In genomic region chr1:177046963-177047362, GRCm38 (mm10) we compare ENCODE assay signal across 27 mouse cellular contexts.
DNase-seq lines count a peak whose midpoint lies in the region; ATAC-seq and TF ChIP-seq lines count a peak whose summit lies in the region.
"Had no signal": no experiment of that assay in that cellular context is flagged by ENCODE, and none has a peak within 500 bp of the region (broad histone marks: within the 10 kb centered on the region; RNA-seq: fewer than 3 reads in every experiment).

No protein-coding gene starts in this region.

- DNase-seq in forebrain, embryonic 11.5 days (ENCODE audit: low spot score), result no peak
- no peak for DNase-seq in layer of hippocampus, adult 2 months (ENCODE audit: low spot score in 2 of 2)
- DNase-seq in layer of hippocampus, postnatal 36 days, result no peak
- DNase-seq: adrenal gland, postnatal 10 days; adrenal gland, postnatal 36 days; B cell, adult 2 months; cerebellum, adult 18-20 months; cerebellum, adult 9-10 months; cerebellum, postnatal 14 days; gastrocnemius, postnatal 10 days; gastrocnemius, postnatal 36 days; heart, adult 18-20 months; heart, postnatal 10 days; heart, postnatal 36 days had no signal

- WGBS in forebrain, embryonic 15.5 days, result 88% methylated on average over 2 of the region's 2 CpGs
- WGBS in forebrain, embryonic 11.5 days, result 83% methylated on average over 2 of the region's 2 CpGs
- WGBS in kidney, embryonic 15.5 days, result 83% methylated on average over 2 of the region's 2 CpGs

- ATAC-seq in forebrain, embryonic 15.5 days (replicated peaks), result no peak
- no peak for ATAC-seq in forebrain, embryonic 11.5 days (replicated peaks; ENCODE audit: low FRiP score)
- peak; percentile 85 for ATAC-seq in megakaryocyte, adult 5-6 weeks (ENCODE audit: poor library complexity, severe bottlenecking)
- ATAC-seq in kidney, embryonic 15.5 days (replicated peaks; ENCODE audit: low FRiP score), result no peak
- ATAC-seq: hindbrain, postnatal 0 days; inflammation-experienced regulatory T-cells, adult 6 months; intestine, embryonic 16.5 days; Patski had no signal

- no peak overlapping the region for H3K4me3 ChIP-seq in forebrain, embryonic 15.5 days
- no peak overlapping the region for H3K4me3 ChIP-seq in forebrain, embryonic 11.5 days (ENCODE audit: low read depth, low read length)
- no peak overlapping the region for H3K4me3 ChIP-seq in layer of hippocampus, adult 2 months
- H3K4me3 ChIP-seq in kidney, embryonic 15.5 days (replicated peaks), result no peak overlapping the region
- H3K4me3 ChIP-seq: forebrain, embryonic 12.5 days; heart, embryonic 12.5 days; heart, embryonic 15.5 days had no signal

- H3K9me3 ChIP-seq in forebrain, embryonic 15.5 days, result no peaks in the 10 kb centered on the region
- H3K9me3 ChIP-seq in forebrain, embryonic 11.5 days (ENCODE audit: control insufficient read depth, low read length), result no peaks in the 10 kb centered on the region
- H3K9me3 ChIP-seq in kidney, embryonic 15.5 days (replicated peaks), result no peaks in the 10 kb centered on the region
- H3K9me3 ChIP-seq: forebrain, embryonic 12.5 days; G1E; heart, embryonic 12.5 days; heart, embryonic 15.5 days had no signal

- peaks cover 3% of the 10 kb centered on the region; the same call in 1 of the 2 replicates for H3K36me3 ChIP-seq in forebrain, embryonic 15.5 days
- H3K36me3 ChIP-seq in forebrain, embryonic 11.5 days (ENCODE audit: control insufficient read depth, insufficient read depth, low read length), result no peaks in the 10 kb centered on the region
- no peaks in the 10 kb centered on the region for H3K36me3 ChIP-seq in kidney, embryonic 15.5 days
- H3K36me3 ChIP-seq: forebrain, embryonic 12.5 days; G1E; heart, embryonic 12.5 days; heart, embryonic 15.5 days had no signal

- no peak overlapping the region for H3K9ac ChIP-seq in forebrain, embryonic 15.5 days (replicated peaks)
- no peak overlapping the region for H3K9ac ChIP-seq in forebrain, embryonic 11.5 days (ENCODE audit: low read length)
- no peak overlapping the region for H3K9ac ChIP-seq in kidney, embryonic 15.5 days
- H3K9ac ChIP-seq: forebrain, embryonic 12.5 days; heart, embryonic 12.5 days; heart, embryonic 15.5 days; hindbrain, embryonic 14.5 days had no signal

- no peaks in the 10 kb centered on the region for H3K27me3 ChIP-seq in forebrain, embryonic 15.5 days
- H3K27me3 ChIP-seq in forebrain, embryonic 11.5 days (ENCODE audit: control insufficient read depth, insufficient read depth, low read length), result no peaks in the 10 kb centered on the region
- no peaks in the 10 kb centered on the region for H3K27me3 ChIP-seq in kidney, embryonic 15.5 days
- H3K27me3 ChIP-seq: CH12.LX; forebrain, embryonic 12.5 days; heart, embryonic 12.5 days; heart, embryonic 15.5 days; Patski had no signal

- no peak for TF ChIP-seq CTCF in layer of hippocampus, adult 2 months (conservative IDR thresholded peaks at IDR 0.05)

- H3K27ac ChIP-seq in forebrain, embryonic 15.5 days (replicated peaks), result 0 out of 2 replicates have a peak overlapping the region, but pooled peaks have one; percentile 0
- H3K27ac ChIP-seq in forebrain, embryonic 11.5 days (ENCODE audit: low read depth, low read length), result no peak overlapping the region
- H3K27ac ChIP-seq in layer of hippocampus, adult 2 months, result peak overlapping the region; percentile 20; the same call in 1 of the 2 replicates
- H3K27ac ChIP-seq in kidney, embryonic 15.5 days, result no peak overlapping the region
- H3K27ac ChIP-seq: forebrain, embryonic 12.5 days; heart, embryonic 15.5 days; hindbrain, embryonic 14.5 days; hindbrain, postnatal 0 days had no signal

- peaks cover 14% of the 10 kb centered on the region for H3K4me1 ChIP-seq in forebrain, embryonic 15.5 days
- H3K4me1 ChIP-seq in forebrain, embryonic 11.5 days (replicated peaks; ENCODE audit: control insufficient read depth, insufficient read depth, low read length), result no peaks in the 10 kb centered on the region
- no peaks in the 10 kb centered on the region for H3K4me1 ChIP-seq in kidney, embryonic 15.5 days
- H3K4me1 ChIP-seq: forebrain, embryonic 12.5 days had no signal

- H3K4me2 ChIP-seq in forebrain, embryonic 15.5 days (replicated peaks), result no peak overlapping the region
- no peak overlapping the region for H3K4me2 ChIP-seq in forebrain, embryonic 11.5 days (ENCODE audit: low read depth, low read length, severe bottlenecking)
- no peak overlapping the region for H3K4me2 ChIP-seq in kidney, embryonic 15.5 days
- H3K4me2 ChIP-seq: forebrain, embryonic 12.5 days; heart, embryonic 12.5 days; heart, embryonic 15.5 days; hindbrain, embryonic 14.5 days had no signal

Comparison
In these comparisons a context has a peak if more than half of its experiments do, and no peak if none do; other contexts are left out.
1. H3K27ac ChIP-seq: peak in forebrain, embryonic 15.5 days (single experiment) and layer of hippocampus, adult 2 months (single experiment); none in forebrain, embryonic 11.5 days (single experiment) and kidney, embryonic 15.5 days (single experiment).